Mouse (Mus musculus): ENCODE measurements around the gene Gm13275.
"Not testable (repeated sequence)": the region's sequence is repeated elsewhere in the genome, so short reads cannot be mapped to it uniquely, and the experiment has no call there.

- not testable (repeated sequence) for TF ChIP-seq EP300 (IDR thresholded peaks at IDR 0.05; ENCODE audit: insufficient read depth, low read depth, low read length); CTCF (IDR thresholded peaks at IDR 0.05); POLR2A (IDR thresholded peaks at IDR 0.05; ENCODE audit: insufficient read depth, low read depth, low read length)
These were observed 40.9 kb downstream of the Gm13275 start, which contains the start of gene Ifna5 for GRCm38 (mm10) chr4:88835225-88835624.
